Mouse (Mus musculus): ENCODE results near the gene Mtf1. TPM values are rescaled to one million over a fixed set of nuclear protein-coding genes. Genes with fewer than 3 reads are reported as not detected.

The Mtf1 gene
- polyA plus RNA-seq, 1 experiment from 2014 or later = 11.7 TPM

Other genes starting within 250 kb of the Mtf1 start
- gene 3100002H09Rik, start 191.3 kb upstream of the Mtf1 start, polyA plus RNA-seq (2015; fragmentation: Nextera tagmentation; extraction: Ambion mirVana) = not detected in 2 replicates
- 0.14 TPM in 2 replicates for gene Pou3f1, start 145.3 kb upstream of the Mtf1 start, polyA plus RNA-seq (2015; fragmentation: Nextera tagmentation; extraction: Ambion mirVana)
- gene Utp11, start 108.5 kb upstream of the Mtf1 start, polyA plus RNA-seq (2015; fragmentation: Nextera tagmentation; extraction: Ambion mirVana) = 79.4 and 82.1 TPM in 2 replicates
- 12.3 and 14.2 TPM in 2 replicates for gene Fhl3, start 101.4 kb upstream of the Mtf1 start, polyA plus RNA-seq (2015; fragmentation: Nextera tagmentation; extraction: Ambion mirVana)
- gene Sf3a3, start 87.3 kb upstream of the Mtf1 start, polyA plus RNA-seq (2015; fragmentation: Nextera tagmentation; extraction: Ambion mirVana) = 133 and 140 TPM in 2 replicates
- gene Inpp5b, start 60.3 kb upstream of the Mtf1 start, polyA plus RNA-seq (2015; fragmentation: Nextera tagmentation; extraction: Ambion mirVana) = 27.1 and 31.6 TPM in 2 replicates
- gene Yrdc, start 48.6 kb downstream of the Mtf1 start, polyA plus RNA-seq (2015; fragmentation: Nextera tagmentation; extraction: Ambion mirVana) = 34.2 and 36.1 TPM in 2 replicates
- 60.5 and 63.3 TPM in 2 replicates for gene 1110065P20Rik, start 49.1 kb downstream of the Mtf1 start, polyA plus RNA-seq (2015; fragmentation: Nextera tagmentation; extraction: Ambion mirVana)
- 0.55 and 0.68 TPM in 2 replicates for gene Maneal, start 60.1 kb downstream of the Mtf1 start, polyA plus RNA-seq (2015; fragmentation: Nextera tagmentation; extraction: Ambion mirVana)
- gene Epha10, start 78.8 kb downstream of the Mtf1 start, polyA plus RNA-seq (2015; fragmentation: Nextera tagmentation; extraction: Ambion mirVana) = 0.14 and 0.30 TPM in 2 replicates
- 11.3 and 13.8 TPM in 2 replicates for gene 9930104L06Rik, start 134.9 kb downstream of the Mtf1 start, polyA plus RNA-seq (2015; fragmentation: Nextera tagmentation; extraction: Ambion mirVana)
- gene Cdca8, start 137.2 kb downstream of the Mtf1 start, polyA plus RNA-seq (2015; fragmentation: Nextera tagmentation; extraction: Ambion mirVana) = 118 and 128 TPM in 2 replicates
- gene Rspo1, start 184.3 kb downstream of the Mtf1 start, polyA plus RNA-seq (2015; fragmentation: Nextera tagmentation; extraction: Ambion mirVana) = 12.9 and 14.5 TPM in 2 replicates
- gene Gnl2, start 214.5 kb downstream of the Mtf1 start, polyA plus RNA-seq (2015; fragmentation: Nextera tagmentation; extraction: Ambion mirVana) = 76.1 and 78.3 TPM in 2 replicates

Data from stomach, embryonic 15.5 days (tissue).